ENCODE assay signal across 9 mouse cellular contexts in the genomic region with DNA sequence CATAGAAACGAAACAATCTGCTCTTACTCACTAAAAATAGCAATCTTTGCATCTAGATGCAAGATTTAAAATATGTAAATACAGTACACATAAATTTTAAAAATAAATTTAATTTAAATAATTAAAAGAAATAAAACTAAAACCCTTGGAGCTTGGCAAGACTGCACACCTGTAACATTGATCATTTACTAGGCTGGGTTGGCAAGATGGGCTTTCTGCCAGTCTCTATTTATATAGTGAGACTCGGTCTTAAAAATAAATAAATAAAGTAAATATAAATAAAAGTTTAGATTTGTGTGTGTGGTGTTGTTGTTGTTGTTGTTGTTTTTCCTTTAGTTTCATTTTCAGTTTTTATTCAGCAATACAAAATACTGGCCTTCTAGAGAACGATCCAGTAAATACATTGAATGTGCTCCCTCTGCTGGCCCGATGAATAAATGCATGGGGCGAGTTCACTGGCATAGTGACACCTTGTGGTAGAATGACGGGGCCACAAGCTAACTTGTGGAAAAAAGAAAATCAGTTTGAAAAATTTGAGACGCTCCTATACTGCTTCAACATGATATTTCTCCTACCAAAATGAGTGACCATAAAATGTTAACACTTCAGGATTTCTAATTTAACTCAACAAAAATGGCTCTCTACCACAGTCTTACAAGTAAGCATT. TPM values are rescaled to one million over a fixed set of nuclear protein-coding genes. Genes with fewer than 3 reads are reported as not detected.
DNase-seq lines count a peak whose midpoint lies in the region; ATAC-seq and TF ChIP-seq lines count a peak whose summit lies in the region.
"Had no signal": no experiment of that assay in that cellular context is flagged by ENCODE, and none has a peak within 500 bp of the region (broad histone marks: within the 10 kb centered on the region; RNA-seq: fewer than 3 reads in every experiment).

No protein-coding gene starts in this region.

- no peak overlapping the region for H3K9ac ChIP-seq in heart, postnatal 0 days (replicated peaks; ENCODE audit: low read depth, low read length)
- no peak overlapping the region for H3K9ac ChIP-seq in neural tube, embryonic 15.5 days (replicated peaks)

- H3K36me3 ChIP-seq in embryonic facial prominence, embryonic 10.5 days (replicated peaks), result peaks cover 21% of the 10 kb centered on the region
- no peaks in the 10 kb centered on the region for H3K36me3 ChIP-seq in heart, postnatal 0 days (replicated peaks; ENCODE audit: control insufficient read depth, insufficient read depth, low read length)
- H3K36me3 ChIP-seq in neural tube, embryonic 15.5 days, result peaks cover 13% of the 10 kb centered on the region

- H3K4me2 ChIP-seq in heart, postnatal 0 days (ENCODE audit: low read depth, low read length), result peak overlapping the region; percentile 36; the same call in 1 of the 2 replicates
- no peak overlapping the region for H3K4me2 ChIP-seq in neural tube, embryonic 15.5 days

- WGBS in embryonic facial prominence, embryonic 10.5 days, result 28% methylated on average over 7 of the region's 7 CpGs
- 15% methylated on average over 7 of the region's 7 CpGs for WGBS in heart, postnatal 0 days
- 17% methylated on average over 7 of the region's 7 CpGs for WGBS in lung, adult 2 months
- WGBS in neural tube, embryonic 15.5 days, result 26% methylated on average over 7 of the region's 7 CpGs

- no peaks in the 10 kb centered on the region for H3K27me3 ChIP-seq in embryonic facial prominence, embryonic 10.5 days (replicated peaks; ENCODE audit: low read depth, poor library complexity, severe bottlenecking)
- no peaks in the 10 kb centered on the region for H3K27me3 ChIP-seq in heart, postnatal 0 days (ENCODE audit: control insufficient read depth, insufficient read depth, low read length)
- H3K27me3 ChIP-seq in neural tube, embryonic 15.5 days (replicated peaks), result no peaks in the 10 kb centered on the region

- ATAC-seq in heart, postnatal 0 days (ENCODE audit: insufficient read depth, low read depth), result no peak
- ATAC-seq in neural tube, embryonic 15.5 days (ENCODE audit: low FRiP score), result peak; percentile 63; the same call in 1 of the 2 replicates

- H3K9me3 ChIP-seq in embryonic facial prominence, embryonic 10.5 days, result no peaks in the 10 kb centered on the region
- H3K9me3 ChIP-seq in heart, postnatal 0 days (replicated peaks; ENCODE audit: control insufficient read depth, low read length), result no peaks in the 10 kb centered on the region
- no peaks in the 10 kb centered on the region for H3K9me3 ChIP-seq in neural tube, embryonic 15.5 days (replicated peaks)

- peak; percentile 80 for DNase-seq in CD4-positive helper T cell, adult 2 months (ENCODE audit: low read depth, low spot score)
- DNase-seq in adrenal gland, postnatal 25 days, result peak; percentile 68
- peak; percentile 64 for DNase-seq in embryonic facial prominence, embryonic 10.5 days (ENCODE audit: low spot score)
- DNase-seq in heart, postnatal 0 days (ENCODE audit: low spot score), result peak; percentile 64
- peak; percentile 75 to 83 for DNase-seq in kidney, postnatal 36 days
- DNase-seq in lung, adult 2 months, result peak; percentile 44
- peak; percentile 57 for DNase-seq in testis, postnatal 14 days (ENCODE audit: low spot score)

- no peak overlapping the region for H3K27ac ChIP-seq in embryonic facial prominence, embryonic 10.5 days (replicated peaks)
- H3K27ac ChIP-seq in heart, postnatal 0 days (ENCODE audit: low read depth), result no peak overlapping the region
- H3K27ac ChIP-seq in neural tube, embryonic 15.5 days (replicated peaks), result no peak overlapping the region

- no peak for TF ChIP-seq POLR2A in lung, adult 2 months (IDR thresholded peaks at IDR 0.05; ENCODE audit: borderline replicate concordance, extremely low read depth, low read depth, low read length)

- H3K4me3 ChIP-seq in embryonic facial prominence, embryonic 10.5 days, result no peak overlapping the region
- no peak overlapping the region for H3K4me3 ChIP-seq in heart, postnatal 0 days (ENCODE audit: low read depth, low read length)
- no peak overlapping the region for H3K4me3 ChIP-seq in lung, adult 2 months (replicated peaks; ENCODE audit: extremely low read depth, low read depth, low read length)
- no peak overlapping the region for H3K4me3 ChIP-seq in neural tube, embryonic 15.5 days (replicated peaks)
- H3K4me3 ChIP-seq: erythroblast, embryonic 14.5 days had no signal

- no peak for TF ChIP-seq EP300 in heart, postnatal 0 days (IDR thresholded peaks at IDR 0.05; ENCODE audit: low read depth)

- TF ChIP-seq CTCF in heart, postnatal 0 days (IDR thresholded peaks at IDR 0.05; ENCODE audit: low read depth), result peak; percentile 99
- TF ChIP-seq CTCF in lung, adult 2 months (IDR thresholded peaks at IDR 0.05; ENCODE audit: insufficient read depth, low read length), result peak; percentile 93

- no peaks in the 10 kb centered on the region for H3K4me1 ChIP-seq in embryonic facial prominence, embryonic 10.5 days
- H3K4me1 ChIP-seq in heart, postnatal 0 days (ENCODE audit: control insufficient read depth, insufficient read depth), result no peaks in the 10 kb centered on the region
- H3K4me1 ChIP-seq in lung, adult 2 months (ENCODE audit: control insufficient read depth, insufficient read depth, low read length), result no peaks in the 10 kb centered on the region
- H3K4me1 ChIP-seq in neural tube, embryonic 15.5 days, result no peaks in the 10 kb centered on the region

RNA-seq across cellular contexts. Expression of a gene that starts 24.6 kb away (rescaled TPM):
- total RNA-seq in adrenal gland, postnatal 25 days (2021), result 3.4 and 4.3 TPM in 2 replicates
- 2.1 and 2.8 TPM in 2 replicates for polyA plus RNA-seq in embryonic facial prominence, embryonic 10.5 days (2016; fragmentation: Nextera tagmentation; extraction: Ambion mirVana)
- 5.3 and 6.8 TPM in 2 replicates for total RNA-seq in heart, postnatal 0 days (2014; rRNA removed; ENCODE audit: low replicate concordance)
- 1.7 and 1.9 TPM in 2 replicates for polyA plus RNA-seq in heart, postnatal 0 days (2015; fragmentation: Nextera tagmentation; extraction: Ambion mirVana)
- polyA plus RNA-seq in lung, adult 2 months (2012; rRNA removed), result 13.4 and 15.3 TPM in 2 replicates
- polyA plus RNA-seq in neural tube, embryonic 15.5 days (2015; fragmentation: Nextera tagmentation; extraction: Ambion mirVana), result 2.0 and 3.3 TPM in 2 replicates

RNA-seq across cellular contexts. Expression of a gene that starts 31.8 kb away (rescaled TPM):
- 1.6 and 2.0 TPM in 2 replicates for total RNA-seq in adrenal gland, postnatal 25 days (2021)
- 0.96 and 1.1 TPM in 2 replicates for polyA plus RNA-seq in embryonic facial prominence, embryonic 10.5 days (2016; fragmentation: Nextera tagmentation; extraction: Ambion mirVana)
- 0.08 TPM in 1 of 2 replicates, not detected in the other for total RNA-seq in heart, postnatal 0 days (2014; rRNA removed; ENCODE audit: low replicate concordance)
- polyA plus RNA-seq in heart, postnatal 0 days (2015; fragmentation: Nextera tagmentation; extraction: Ambion mirVana), result 0.20 and 0.21 TPM in 2 replicates
- polyA plus RNA-seq in lung, adult 2 months (2012; rRNA removed), result 1.8 and 2.9 TPM in 2 replicates
- 1.4 and 1.7 TPM in 2 replicates for polyA plus RNA-seq in neural tube, embryonic 15.5 days (2015; fragmentation: Nextera tagmentation; extraction: Ambion mirVana)
